Mouse (Mus musculus): ENCODE measurements around the gene Npm3.
A peak's percentile ranks its signal among the peaks of the same experiment; 100 is the strongest.

Npm3 gene

GRCm38 (mm10) chr19:45749243-45750043 lies at the start of gene Npm3:
Npm3 (minus strand) TSS chr19:45749591.
- peak; percentile 90 for DNase-seq (ENCODE audit: low spot score)

- no peak for DNase-seq (ENCODE audit: low spot score)
Measured at GRCm38 (mm10) chr19:45796879-45797278, 47.5 kb upstream of the Npm3 start.

DNA sequence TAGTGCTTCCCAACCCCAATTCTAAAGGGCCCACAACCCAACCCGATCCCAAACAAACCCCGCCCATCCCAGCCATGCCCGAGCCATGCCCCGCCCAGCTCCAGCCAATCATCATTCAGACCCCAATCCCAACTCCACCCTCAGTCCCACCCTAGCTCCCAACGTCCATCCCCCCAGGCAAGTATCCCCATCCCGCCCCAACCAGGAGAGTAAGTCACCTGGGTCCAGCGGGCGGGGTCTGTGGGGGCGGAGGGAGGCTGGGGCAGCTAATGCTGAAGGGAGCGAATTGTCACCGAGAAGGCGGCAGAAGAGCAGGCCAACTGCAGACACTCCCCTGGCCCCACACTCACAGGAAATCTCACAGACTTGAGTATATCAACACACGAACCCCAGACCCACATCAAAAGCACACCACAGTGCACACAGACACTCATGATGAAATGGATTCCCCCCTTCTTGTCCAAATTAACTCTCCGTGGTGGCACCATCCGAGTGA lies 46.7 kb upstream of the Npm3 start:
- DNase-seq (ENCODE audit: low spot score): no peak

GRCm38 (mm10) chr19:45795406-45795944 lies 46.1 kb upstream of the Npm3 start:
- DNase-seq (ENCODE audit: low spot score): no peak

GRCm38 (mm10) chr19:45794718-45795117 lies 45.3 kb upstream of the Npm3 start:
- DNase-seq (ENCODE audit: low spot score): no peak

DNA sequence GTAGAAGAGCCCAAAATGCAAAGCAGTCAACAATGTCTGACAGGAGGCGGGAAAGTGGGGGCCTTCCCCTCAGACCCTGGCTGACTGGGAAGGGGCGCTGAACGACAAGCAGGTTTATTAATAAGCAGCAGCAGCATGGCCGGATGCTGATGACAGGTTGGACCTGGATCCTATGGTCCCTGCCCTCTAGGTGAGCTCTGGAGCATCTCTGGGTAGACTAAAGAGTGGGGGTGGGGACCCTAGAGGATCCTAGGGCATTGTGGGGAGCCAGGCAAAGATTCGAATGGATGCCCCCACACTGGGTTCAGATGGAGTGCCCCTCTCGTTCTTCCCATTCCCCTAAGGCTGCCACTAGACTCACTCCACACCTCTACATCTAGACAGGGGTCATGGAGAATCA lies 43.0 kb upstream of the Npm3 start:
- no peak for DNase-seq (ENCODE audit: low spot score)

DNA sequence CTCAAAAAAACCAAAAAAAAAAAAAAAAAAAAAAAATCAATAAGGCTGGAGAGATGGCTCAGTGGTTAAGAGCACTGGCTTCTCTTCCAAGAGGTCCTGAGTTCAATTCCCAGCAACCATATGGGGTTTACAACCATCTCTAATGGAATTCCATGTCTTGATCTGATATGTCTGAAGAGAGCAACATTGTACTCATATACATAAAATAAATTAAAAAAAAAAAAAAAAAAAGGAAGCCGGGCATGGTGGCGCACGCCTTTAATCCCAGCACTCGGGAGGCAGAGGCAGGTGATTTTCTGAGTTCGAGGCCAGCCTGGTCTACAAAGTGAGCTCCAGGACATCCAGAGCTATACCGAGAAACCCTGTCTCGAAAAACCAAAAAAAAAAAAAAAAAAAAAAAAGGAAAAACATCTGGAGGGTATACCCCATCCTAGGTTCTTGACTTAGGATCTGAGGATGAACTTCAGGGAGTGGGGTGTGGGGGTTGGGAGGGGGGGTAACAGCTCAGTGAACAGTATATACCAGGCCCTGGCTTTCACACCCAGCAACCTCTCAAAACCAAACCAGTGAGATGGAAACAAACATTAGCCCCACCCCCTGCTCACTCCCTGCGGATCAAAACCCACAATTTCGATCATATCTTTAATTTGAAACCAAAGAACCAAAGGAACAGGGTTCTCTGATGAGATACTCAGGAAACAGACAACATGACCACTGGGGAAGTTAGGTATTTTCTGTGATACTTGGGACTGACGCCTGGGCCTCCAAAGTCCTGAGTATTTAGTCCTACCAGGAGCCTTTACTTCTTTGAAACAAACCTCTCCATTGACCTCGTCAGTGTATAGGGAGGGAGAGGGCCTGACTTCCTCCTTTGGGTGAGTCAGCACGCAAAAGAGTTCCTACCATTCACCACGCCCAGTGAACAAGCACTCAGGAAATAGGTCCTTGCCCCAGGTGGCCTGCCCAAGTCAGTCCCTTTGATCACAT lies 40.8 kb upstream of the Npm3 start:
- DNase-seq (ENCODE audit: low spot score): no peak

DNA sequence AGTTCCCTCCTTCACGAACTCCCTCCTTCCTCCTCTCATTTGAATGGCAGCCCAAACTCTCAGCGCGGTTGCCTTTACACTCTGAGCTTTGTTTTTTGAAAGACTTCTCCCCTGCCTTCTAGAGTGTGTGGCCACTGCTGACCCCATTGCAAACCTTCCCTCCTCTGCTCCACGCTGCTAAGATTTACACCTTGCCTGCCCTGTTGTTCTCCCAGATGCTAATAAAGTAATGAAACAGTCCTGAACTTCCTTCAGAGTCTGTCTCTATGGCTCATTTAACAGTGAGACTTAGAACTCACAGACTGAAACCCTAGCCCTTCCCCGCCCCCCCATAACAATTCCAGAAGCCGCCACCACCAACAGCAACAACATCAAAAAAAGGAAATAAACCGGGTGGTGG lies 40.0 kb upstream of the Npm3 start:
- no peak for DNase-seq (ENCODE audit: low spot score)

GRCm38 (mm10) chr19:45788337-45788736 lies 38.9 kb upstream of the Npm3 start:
- no peak for DNase-seq (ENCODE audit: low spot score)

DNA sequence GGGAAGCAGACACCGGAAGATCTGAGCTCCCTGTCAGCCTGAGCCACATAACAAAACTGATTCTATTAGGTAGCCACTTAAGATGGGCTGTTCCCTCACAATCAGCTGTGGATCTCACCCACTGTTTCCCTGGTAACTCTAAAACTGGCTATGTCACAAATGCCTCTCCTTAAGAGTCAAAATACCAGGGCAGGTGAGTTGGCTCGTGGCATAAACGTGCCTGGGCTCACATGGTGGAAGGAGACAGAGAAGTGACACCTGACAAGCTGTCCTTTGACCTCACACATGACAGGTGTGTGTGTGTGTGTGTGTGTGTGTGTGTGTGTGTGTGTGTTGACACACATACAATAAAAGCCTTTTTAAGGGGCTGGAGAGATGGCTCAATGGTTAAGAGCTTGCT lies 38.1 kb upstream of the Npm3 start:
- no peak for DNase-seq (ENCODE audit: low spot score)

DNA sequence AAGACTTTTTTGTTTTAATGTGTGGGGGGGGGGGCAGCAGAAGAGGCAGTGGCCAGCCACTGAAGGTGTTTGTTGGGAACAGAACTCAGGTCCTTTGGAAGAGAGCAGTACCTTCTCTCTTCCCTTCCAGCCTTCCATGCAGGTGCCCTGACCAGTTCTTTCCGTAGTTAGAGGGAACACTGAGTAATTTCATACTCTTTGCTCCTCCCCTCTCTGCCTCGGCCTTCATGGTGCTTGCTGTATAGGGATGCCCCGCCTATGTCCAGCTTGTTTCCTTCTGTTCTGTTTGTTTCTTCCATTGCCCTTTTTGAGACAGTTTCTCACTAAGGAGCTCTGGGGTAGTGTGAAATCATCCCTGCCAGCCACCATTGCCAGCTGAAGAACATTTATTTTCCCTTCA lies 36.1 kb upstream of the Npm3 start:
- DNase-seq (ENCODE audit: low spot score): no peak

DNA sequence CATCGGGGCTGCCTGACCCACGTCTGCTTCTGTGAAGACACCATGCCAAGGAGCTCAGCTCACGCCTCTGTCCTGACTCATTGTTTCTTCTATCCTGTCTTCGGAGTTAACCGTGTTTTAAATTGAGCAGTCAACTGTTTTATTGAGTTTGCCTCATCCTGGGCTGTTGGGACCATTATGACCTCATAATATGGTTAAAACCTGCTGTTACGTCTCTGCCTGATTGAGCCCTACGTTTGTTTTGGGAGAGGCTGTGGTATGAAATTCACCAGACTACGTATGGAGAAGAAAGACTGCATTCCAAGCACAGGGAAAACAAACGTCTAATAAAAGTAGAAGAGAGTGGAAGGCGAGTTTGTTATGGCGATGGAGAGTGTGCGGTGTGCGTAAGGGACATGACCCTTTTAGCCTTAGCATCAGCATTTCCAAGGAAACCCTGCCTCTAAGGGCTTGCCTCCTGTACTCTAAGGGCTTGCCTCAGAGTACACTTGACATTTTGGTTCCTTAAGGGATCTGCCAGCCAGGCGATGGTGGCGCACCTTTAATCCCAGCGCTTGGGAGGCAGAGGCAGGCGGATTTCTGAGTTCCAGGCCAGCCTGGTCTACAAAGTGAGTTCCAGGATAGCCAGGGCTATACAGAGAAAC lies 34.7 kb upstream of the Npm3 start:
- DNase-seq (ENCODE audit: low spot score): no peak

GRCm38 (mm10) chr19:45783181-45783932 lies 34.0 kb upstream of the Npm3 start, which contains the start of gene Mgea5:
Mgea5 (minus strand) TSS chr19:45783837.
- peak; percentile 99 for DNase-seq (ENCODE audit: low spot score)

- peak; percentile 83 for DNase-seq (ENCODE audit: low spot score)
Measured at GRCm38 (mm10) chr19:45782315-45783001, 33.1 kb upstream of the Npm3 start.

GRCm38 (mm10) chr19:45781676-45782075 lies 32.3 kb upstream of the Npm3 start:
- DNase-seq (ENCODE audit: low spot score): no peak

- DNase-seq (ENCODE audit: low spot score): no peak
Measured at GRCm38 (mm10) chr19:45780350-45780915, 31.0 kb upstream of the Npm3 start.

DNA sequence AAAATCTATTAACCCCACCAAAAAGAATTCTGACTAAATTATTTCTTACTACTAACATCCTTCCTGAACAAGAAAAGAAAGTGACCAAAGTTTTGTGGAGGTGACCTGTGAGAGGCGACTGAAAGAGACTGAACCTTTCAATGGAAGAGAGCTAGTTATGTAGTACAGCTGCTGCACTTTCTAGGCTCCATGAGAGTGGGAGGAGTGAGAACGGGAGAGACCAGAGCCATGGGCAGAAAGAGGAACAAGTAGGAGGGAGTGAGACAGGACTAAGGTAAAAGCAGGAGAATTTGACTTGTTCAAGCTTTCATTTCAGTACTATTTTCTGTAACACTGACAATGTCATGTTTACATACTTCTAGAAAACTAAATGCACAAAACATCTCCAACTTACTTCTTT lies 26.1 kb upstream of the Npm3 start:
- DNase-seq (ENCODE audit: low spot score): no peak

GRCm38 (mm10) chr19:45771501-45771900 lies 22.1 kb upstream of the Npm3 start:
- DNase-seq (ENCODE audit: low spot score): no peak

GRCm38 (mm10) chr19:45760810-45761209 lies 11.4 kb upstream of the Npm3 start:
- no peak for DNase-seq (ENCODE audit: low spot score)

GRCm38 (mm10) chr19:45758671-45759070 lies 9.3 kb upstream of the Npm3 start:
- DNase-seq (ENCODE audit: low spot score): no peak
